Mouse (Mus musculus): ENCODE results near the gene Kdm5a. TPM values are rescaled to one million over a fixed set of nuclear protein-coding genes. Genes with fewer than 3 reads are reported as not detected.

Gene Kdm5a
- polyA plus RNA-seq, 1 experiment from 2014 or later = 44.8 TPM

GRCm38 (mm10) chr6:120403936-120404335 lies 40.0 kb downstream of the Kdm5a start:
- Histone ChIP-seq H3K4me1 (ENCODE audit: insufficient read depth, low read length) (no peaks in the 10 kb centered on the region), H3K4me2 (replicated peaks; ENCODE audit: low read depth, low read length) (no peak overlapping the region), H3K9me3 (ENCODE audit: low read length) (no peaks in the 10 kb centered on the region), H3K27ac (ENCODE audit: low read length) (no peak overlapping the region), H3K27me3 (ENCODE audit: insufficient read depth, low read length) (no peaks in the 10 kb centered on the region), H3K9ac (replicated peaks; ENCODE audit: low read length) (no peak overlapping the region), H3K4me3 (ENCODE audit: low read length) (no peak overlapping the region), H3K36me3 (ENCODE audit: insufficient read depth, low read length) (peaks cover 55% of the 10 kb centered on the region)
- no peak for ATAC-seq (ENCODE audit: low FRiP score, low TSS enrichment)
- WGBS = 94% methylated on average over 1 of the region's 1 CpGs

DNA sequence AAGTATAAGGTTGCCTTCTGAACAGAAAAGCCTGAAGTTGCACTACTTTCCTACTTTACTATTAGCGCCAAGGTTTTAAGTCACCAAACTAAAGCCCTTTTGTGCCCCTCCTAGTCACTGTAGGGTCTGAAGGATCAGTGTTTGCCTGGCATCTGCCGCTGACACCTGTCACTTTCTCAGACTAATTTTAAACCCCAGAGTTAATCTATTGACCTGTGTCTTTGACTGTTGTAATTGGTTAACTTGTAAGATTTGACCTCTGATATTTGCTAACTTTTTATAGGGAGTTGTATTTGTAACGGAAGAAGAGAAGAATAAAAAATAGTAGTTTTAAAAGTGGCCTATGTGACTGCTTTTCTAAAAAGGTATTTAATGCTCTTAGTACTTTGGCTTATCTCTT lies 74.2 kb downstream of the Kdm5a start:
- Histone ChIP-seq H3K27ac (ENCODE audit: low read length) (no peak overlapping the region), H3K9ac (replicated peaks; ENCODE audit: low read length) (no peak overlapping the region), H3K4me3 (ENCODE audit: low read length) (no peak overlapping the region), H3K27me3 (ENCODE audit: insufficient read depth, low read length) (no peaks in the 10 kb centered on the region), H3K36me3 (ENCODE audit: insufficient read depth, low read length) (peaks cover 29% of the 10 kb centered on the region), H3K4me2 (replicated peaks; ENCODE audit: low read depth, low read length) (no peak overlapping the region), H3K4me1 (ENCODE audit: insufficient read depth, low read length) (no peaks in the 10 kb centered on the region), H3K9me3 (ENCODE audit: low read length) (no peaks in the 10 kb centered on the region)
- 89% methylated on average over 3 of the region's 3 CpGs for WGBS
- ATAC-seq (ENCODE audit: low FRiP score, low TSS enrichment) = no peak

- no peak overlapping the region for H3K9ac ChIP-seq (replicated peaks; ENCODE audit: low read length)
- ATAC-seq (ENCODE audit: low FRiP score, low TSS enrichment) = no peak
- H3K27me3 ChIP-seq (ENCODE audit: insufficient read depth, low read length) = no peaks in the 10 kb centered on the region
- 78% methylated on average over 4 of the region's 4 CpGs for WGBS
- peaks cover 13% of the 10 kb centered on the region for H3K36me3 ChIP-seq (ENCODE audit: insufficient read depth, low read length)
- no peaks in the 10 kb centered on the region for H3K9me3 ChIP-seq (ENCODE audit: low read length)
- H3K4me3 ChIP-seq (ENCODE audit: low read length) = no peak overlapping the region
- H3K4me1 ChIP-seq (ENCODE audit: insufficient read depth, low read length) = no peaks in the 10 kb centered on the region
- H3K27ac ChIP-seq (ENCODE audit: low read length) = no peak overlapping the region
- no peak overlapping the region for H3K4me2 ChIP-seq (replicated peaks; ENCODE audit: low read depth, low read length)
Measured at GRCm38 (mm10) chr6:120442171-120442749, 78.3 kb downstream of the Kdm5a start.

DNA sequence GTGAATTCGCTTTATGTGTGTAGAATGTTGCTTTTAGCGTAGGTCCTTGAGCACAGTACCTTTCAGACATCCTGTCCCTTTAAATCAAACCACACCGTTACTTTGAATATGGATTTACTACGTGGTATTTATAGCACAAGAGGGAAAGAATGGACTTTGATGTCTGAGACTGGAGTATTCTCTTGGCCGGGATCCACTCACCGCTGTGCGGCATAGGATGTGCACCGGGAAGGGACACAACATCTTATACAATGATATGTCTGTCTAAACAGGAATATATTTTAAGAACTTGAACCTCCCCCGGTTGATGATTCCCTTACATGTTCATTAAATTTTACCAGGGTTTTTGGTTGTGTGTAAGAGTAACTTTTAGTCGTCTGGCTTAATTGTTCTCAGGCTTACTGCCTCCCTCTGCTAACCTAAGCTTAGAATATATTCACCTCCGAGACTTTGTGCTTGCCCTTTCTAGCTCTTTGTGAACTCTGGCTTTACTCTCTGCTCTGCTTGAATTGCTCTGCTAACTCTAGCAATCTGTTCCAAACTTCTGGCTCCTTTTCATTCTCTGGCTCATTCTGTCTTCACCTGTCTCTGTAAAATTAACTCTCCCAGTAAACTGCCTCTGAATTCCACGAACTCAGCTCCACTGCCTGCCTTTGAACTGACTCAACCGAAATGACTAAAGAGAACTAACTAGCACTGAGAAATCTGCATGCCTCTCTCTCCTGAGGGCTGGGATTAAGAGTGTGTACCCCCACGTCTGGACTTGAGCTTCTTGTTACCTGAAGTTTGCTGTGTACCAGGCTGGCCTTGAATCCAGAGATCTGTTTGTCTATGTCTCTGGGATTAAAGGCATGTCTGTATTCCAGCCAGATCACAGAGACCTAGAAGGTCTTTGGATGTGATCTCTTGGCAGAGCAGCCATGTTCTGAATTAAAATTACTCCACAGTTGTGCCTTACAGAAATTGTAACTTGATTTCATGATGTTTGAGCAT lies 79.7 kb downstream of the Kdm5a start:
- Histone ChIP-seq H3K4me2 (replicated peaks; ENCODE audit: low read depth, low read length) (no peak overlapping the region), H3K27ac (ENCODE audit: low read length) (peak overlapping the region; percentile 41), H3K4me3 (ENCODE audit: low read length) (no peak overlapping the region), H3K36me3 (ENCODE audit: insufficient read depth, low read length) (peaks cover 13% of the 10 kb centered on the region), H3K9me3 (ENCODE audit: low read length) (no peaks in the 10 kb centered on the region), H3K4me1 (ENCODE audit: insufficient read depth, low read length) (no peaks in the 10 kb centered on the region), H3K27me3 (ENCODE audit: insufficient read depth, low read length) (no peaks in the 10 kb centered on the region), H3K9ac (replicated peaks; ENCODE audit: low read length) (no peak overlapping the region)
- ATAC-seq (ENCODE audit: low FRiP score, low TSS enrichment) = no peak
- WGBS = 71% methylated on average over 14 of the region's 14 CpGs

GRCm38 (mm10) chr6:120450208-120450607 lies 86.3 kb downstream of the Kdm5a start:
- Histone ChIP-seq H3K27ac (ENCODE audit: low read length) (no peak overlapping the region), H3K9me3 (ENCODE audit: low read length) (no peaks in the 10 kb centered on the region), H3K4me2 (replicated peaks; ENCODE audit: low read depth, low read length) (no peak overlapping the region), H3K27me3 (ENCODE audit: insufficient read depth, low read length) (no peaks in the 10 kb centered on the region), H3K4me3 (ENCODE audit: low read length) (no peak overlapping the region), H3K9ac (replicated peaks; ENCODE audit: low read length) (no peak overlapping the region), H3K36me3 (ENCODE audit: insufficient read depth, low read length) (no peaks in the 10 kb centered on the region), H3K4me1 (ENCODE audit: insufficient read depth, low read length) (no peaks in the 10 kb centered on the region)
- WGBS = 86% methylated on average over 3 of the region's 3 CpGs
- no peak for ATAC-seq (ENCODE audit: low FRiP score, low TSS enrichment)

DNA sequence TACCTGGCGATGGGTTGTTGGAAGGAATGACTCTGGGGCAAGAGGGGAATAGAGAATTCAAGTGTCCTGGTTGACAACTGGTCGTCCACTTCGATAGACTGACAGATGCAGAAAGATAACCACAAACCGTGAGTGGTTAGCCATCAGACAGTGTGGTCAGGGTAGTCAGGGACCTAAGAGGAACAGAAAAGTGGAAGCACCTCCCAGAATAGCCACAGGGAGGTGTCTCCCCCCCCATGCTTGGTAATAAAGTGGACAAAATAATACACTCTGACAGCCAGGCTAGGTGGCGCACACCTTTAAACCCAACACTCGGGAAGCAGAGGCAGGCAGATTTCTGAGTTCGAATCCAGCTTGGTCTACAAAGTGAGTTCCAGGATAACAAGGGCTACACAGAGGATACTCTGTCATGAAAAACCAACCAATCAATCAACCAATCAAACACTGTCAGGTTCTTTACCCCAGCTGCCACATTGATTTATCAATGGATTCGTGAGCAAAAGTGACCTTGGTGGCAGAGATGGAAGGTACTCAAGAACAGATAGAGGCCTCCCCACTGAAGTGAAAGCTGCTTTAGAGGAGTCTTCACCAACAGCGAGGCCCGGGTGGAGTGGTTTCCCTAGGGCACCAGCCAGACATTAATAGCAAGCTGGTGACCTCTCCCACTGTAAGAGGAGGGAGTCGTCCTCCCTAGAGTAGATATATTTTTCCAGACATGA lies 88.6 kb downstream of the Kdm5a start:
- Histone ChIP-seq H3K36me3 (ENCODE audit: insufficient read depth, low read length) (no peaks in the 10 kb centered on the region), H3K4me3 (ENCODE audit: low read length) (no peak overlapping the region), H3K4me2 (replicated peaks; ENCODE audit: low read depth, low read length) (no peak overlapping the region), H3K27me3 (ENCODE audit: insufficient read depth, low read length) (no peaks in the 10 kb centered on the region), H3K9ac (replicated peaks; ENCODE audit: low read length) (no peak overlapping the region), H3K4me1 (ENCODE audit: insufficient read depth, low read length) (no peaks in the 10 kb centered on the region), H3K27ac (ENCODE audit: low read length) (no peak overlapping the region), H3K9me3 (ENCODE audit: low read length) (no peaks in the 10 kb centered on the region)
- WGBS = 79% methylated on average over 11 of the region's 11 CpGs
- ATAC-seq (ENCODE audit: low FRiP score, low TSS enrichment) = no peak

DNA sequence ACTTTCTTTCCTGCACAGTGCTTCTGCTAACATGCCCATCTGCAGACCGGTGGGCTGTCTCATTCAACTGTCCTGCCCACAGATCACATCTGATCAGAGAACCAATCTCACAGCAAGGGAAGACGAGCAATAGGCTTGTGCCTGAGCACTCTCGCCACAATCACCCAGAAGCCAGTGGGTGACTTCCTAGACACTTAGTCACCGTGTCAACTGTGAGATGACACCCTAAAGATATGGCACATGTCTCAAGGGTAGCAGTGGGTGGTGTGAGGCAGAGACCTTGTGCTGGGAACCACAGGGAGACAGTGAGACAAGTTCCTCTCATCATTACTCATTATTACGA lies 89.2 kb downstream of the Kdm5a start:
- H3K27ac ChIP-seq (ENCODE audit: low read length) = no peak overlapping the region
- 73% methylated on average over 5 of the region's 5 CpGs for WGBS
- H3K9me3 ChIP-seq (ENCODE audit: low read length) = no peaks in the 10 kb centered on the region
- no peak overlapping the region for H3K9ac ChIP-seq (replicated peaks; ENCODE audit: low read length)
- no peaks in the 10 kb centered on the region for H3K27me3 ChIP-seq (ENCODE audit: insufficient read depth, low read length)
- no peak overlapping the region for H3K4me2 ChIP-seq (replicated peaks; ENCODE audit: low read depth, low read length)
- no peak overlapping the region for H3K4me3 ChIP-seq (ENCODE audit: low read length)
- H3K4me1 ChIP-seq (ENCODE audit: insufficient read depth, low read length) = no peaks in the 10 kb centered on the region
- no peak for ATAC-seq (ENCODE audit: low FRiP score, low TSS enrichment)
- H3K36me3 ChIP-seq (ENCODE audit: insufficient read depth, low read length) = no peaks in the 10 kb centered on the region

GRCm38 (mm10) chr6:120453556-120453955 lies 89.6 kb downstream of the Kdm5a start:
- Histone ChIP-seq H3K9me3 (ENCODE audit: low read length) (no peaks in the 10 kb centered on the region), H3K9ac (replicated peaks; ENCODE audit: low read length) (no peak overlapping the region), H3K4me2 (replicated peaks; ENCODE audit: low read depth, low read length) (no peak overlapping the region), H3K27ac (ENCODE audit: low read length) (no peak overlapping the region), H3K4me1 (ENCODE audit: insufficient read depth, low read length) (no peaks in the 10 kb centered on the region), H3K27me3 (ENCODE audit: insufficient read depth, low read length) (no peaks in the 10 kb centered on the region), H3K4me3 (ENCODE audit: low read length) (no peak overlapping the region), H3K36me3 (ENCODE audit: insufficient read depth, low read length) (no peaks in the 10 kb centered on the region)
- no peak for ATAC-seq (ENCODE audit: low FRiP score, low TSS enrichment)
- WGBS = 87% methylated on average over 3 of the region's 3 CpGs

DNA sequence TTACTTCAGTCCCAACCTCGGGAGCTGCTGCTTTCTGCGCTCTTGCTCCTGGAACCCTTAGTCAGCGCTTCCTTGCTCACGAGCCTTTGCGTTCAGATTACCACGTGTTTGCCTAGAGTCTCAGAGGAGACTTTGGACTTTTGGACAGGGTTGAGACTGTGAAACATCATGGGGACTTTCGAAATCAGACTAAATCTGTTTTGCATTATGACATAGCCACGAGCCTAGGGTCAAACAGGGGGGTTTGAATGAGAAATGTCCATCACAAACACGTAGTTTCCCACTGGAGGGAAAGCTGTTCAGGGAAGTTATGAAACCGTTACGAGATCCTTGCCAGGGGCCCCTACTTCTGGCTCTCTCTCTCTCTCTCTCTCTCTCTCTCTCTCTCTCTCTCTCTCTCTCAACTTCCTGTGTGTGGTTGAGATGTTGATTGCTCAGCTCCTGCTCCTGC lies 90.7 kb downstream of the Kdm5a start:
- no peak for ATAC-seq (ENCODE audit: low FRiP score, low TSS enrichment)
- Histone ChIP-seq H3K4me3 (ENCODE audit: low read length) (no peak overlapping the region), H3K9ac (replicated peaks; ENCODE audit: low read length) (no peak overlapping the region), H3K9me3 (ENCODE audit: low read length) (no peaks in the 10 kb centered on the region), H3K36me3 (ENCODE audit: insufficient read depth, low read length) (no peaks in the 10 kb centered on the region), H3K4me1 (ENCODE audit: insufficient read depth, low read length) (no peaks in the 10 kb centered on the region), H3K27ac (ENCODE audit: low read length) (no peak overlapping the region), H3K4me2 (replicated peaks; ENCODE audit: low read depth, low read length) (no peak overlapping the region), H3K27me3 (ENCODE audit: insufficient read depth, low read length) (no peaks in the 10 kb centered on the region)
- WGBS = 54% methylated on average over 11 of the region's 11 CpGs
